Mouse (Mus musculus) 3T3-L1 (cell line): ENCODE measurements at regions not wholly inside any gene's neighbourhood (a gene's known extent, or its start where the extent isn't known, plus 50 kb on each side); places are given as distances from the start of the nearest gene placed in this dataset.

Source experiments
- DNase-seq: peaks from one replicate; pipeline ENCODE4 v3.0.0-alpha.2; 2015; ENCODE audit warnings: low read depth, low spot score

- peak; percentile 12 for DNase-seq
Observed at GRCm38 (mm10) chr2:46187265-46187888, 1070.2 kb upstream of the Zeb2 start.

GRCm38 (mm10) chr2:46183241-46183640, 1066.0 kb upstream of the Zeb2 start:
- DNase-seq, result no peak

GRCm38 (mm10) chr2:46179741-46180140, 1062.5 kb upstream of the Zeb2 start:
- DNase-seq, result no peak

GRCm38 (mm10) chr2:46168488-46168887, 1051.3 kb upstream of the Zeb2 start:
- DNase-seq, result no peak

GRCm38 (mm10) chr2:46149848-46150247, 1032.7 kb upstream of the Zeb2 start:
- no peak for DNase-seq

GRCm38 (mm10) chr2:46119871-46120270, 1002.7 kb upstream of the Zeb2 start:
- DNase-seq, result no peak

GRCm38 (mm10) chr2:46106991-46107390, 989.8 kb upstream of the Zeb2 start:
- no peak for DNase-seq

- no peak for DNase-seq
Observed at GRCm38 (mm10) chr2:46065034-46065802, 948.0 kb upstream of the Zeb2 start.

- no peak for DNase-seq
Observed at GRCm38 (mm10) chr2:46055729-46056128, 938.5 kb upstream of the Zeb2 start.

GRCm38 (mm10) chr2:46054902-46055301, 937.7 kb upstream of the Zeb2 start:
- no peak for DNase-seq

- DNase-seq, result peak; percentile 94
Observed at GRCm38 (mm10) chr2:46021854-46022253, 904.7 kb upstream of the Zeb2 start.

- no peak for DNase-seq
Observed at GRCm38 (mm10) chr2:46013771-46014269, 896.6 kb upstream of the Zeb2 start.

- DNase-seq, result peak; percentile 27
Observed at GRCm38 (mm10) chr2:46012716-46013115, 895.5 kb upstream of the Zeb2 start.

GRCm38 (mm10) chr2:45975157-45975556, 858.0 kb upstream of the Zeb2 start:
- DNase-seq, result no peak

GRCm38 (mm10) chr2:45968635-45969034, 851.4 kb upstream of the Zeb2 start:
- no peak for DNase-seq

- DNase-seq, result no peak
Observed at GRCm38 (mm10) chr2:45956792-45957330, 839.7 kb upstream of the Zeb2 start.

GRCm38 (mm10) chr2:45948758-45949157, 831.6 kb upstream of the Zeb2 start:
- DNase-seq, result no peak

GRCm38 (mm10) chr2:45925791-45926480, 808.7 kb upstream of the Zeb2 start:
- no peak for DNase-seq

GRCm38 (mm10) chr2:45908871-45909270, 791.7 kb upstream of the Zeb2 start:
- DNase-seq, result no peak

GRCm38 (mm10) chr2:45904623-45905235, 787.5 kb upstream of the Zeb2 start:
- DNase-seq, result no peak

- DNase-seq, result no peak
Observed at GRCm38 (mm10) chr2:45904090-45904489, 786.9 kb upstream of the Zeb2 start.

GRCm38 (mm10) chr2:45903350-45903749, 786.2 kb upstream of the Zeb2 start:
- DNase-seq, result no peak
